Mouse (Mus musculus) olfactory bulb, adult 2 months (tissue): ENCODE results near the gene Serpina1e.

Source experiments
- CTCF ChIP-seq: fragments of 200-500 bp; IDR thresholded peaks from 2 replicates; pipeline ENCODE4 v1.5.1; 2012; ENCODE audit warnings: low read depth, mild to moderate bottlenecking, low read length, moderate library complexity; ENCODE audit not compliant: insufficient read depth
- POLR2A ChIP-seq: fragments of 200-500 bp; IDR thresholded peaks from 2 replicates; pipeline ENCODE4 v1.6.1; 2012; ENCODE audit warnings: mild to moderate bottlenecking, low read depth, low read length, moderate library complexity; ENCODE audit not compliant: insufficient read depth

DNA sequence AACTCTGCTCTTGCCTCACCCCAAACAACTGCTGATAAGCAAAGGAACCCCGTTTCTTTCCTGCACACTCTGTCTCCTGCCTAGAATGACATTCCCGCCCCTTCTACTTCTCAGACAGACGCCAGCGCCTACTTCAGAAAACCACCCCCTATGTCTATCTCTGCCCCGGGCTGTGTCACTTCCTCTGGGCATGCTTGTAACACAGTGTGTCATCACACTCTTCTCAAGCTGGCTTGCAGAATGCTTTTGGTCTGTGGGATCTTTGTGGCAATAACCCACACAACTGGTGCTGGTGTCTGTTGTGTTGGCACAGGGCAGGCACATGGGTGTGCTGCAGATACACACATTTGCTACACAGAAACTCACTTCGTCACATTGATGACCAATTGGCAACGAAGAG, 34.2 kb upstream of the Serpina1e start:
- TF ChIP-seq CTCF (no peak), POLR2A (no peak)
